Mouse (Mus musculus) limb, embryonic 14.5 days (tissue): ENCODE results near the gene Dusp5. TPM values are rescaled to one million over a fixed set of nuclear protein-coding genes. Genes with fewer than 3 reads are reported as not detected.
A peak's percentile ranks its signal among the peaks of the same experiment; 100 is the strongest.

Experiments used
- ATAC-seq: fragments of 200-750 bp; cut with Nextera tagmentation; 2 replicates; pipeline ENCODE4 v1.8.0; 2017; ENCODE audit warnings: low read depth, moderate number of reproducible peaks, moderate TSS enrichment; ENCODE audit not compliant: low FRiP score
- DNase-seq: peaks from one replicate; pipeline ENCODE4 v3.0.0-alpha.2; 2015; ENCODE audit warnings: low spot score
- H3K27ac ChIP-seq: fragments of 300-500 bp; sonication (generic); replicated peaks from 2 replicates; pipeline ENCODE4 v1.5.1; 2014; ENCODE audit warnings: low read depth, mild to moderate bottlenecking, low read length, moderate library complexity, mixed read lengths
- H3K27me3 ChIP-seq: fragments of 300-500 bp; sonication (generic); 2 replicates; pipeline ENCODE4 v1.6.1; 2014; ENCODE audit warnings: low read length, mixed read lengths; ENCODE audit not compliant: control insufficient read depth, insufficient read depth
- H3K36me3 ChIP-seq: fragments of 300-500 bp; sonication (generic); 2 replicates; pipeline ENCODE4 v1.6.1; 2014; ENCODE audit warnings: mild to moderate bottlenecking, low read length, moderate library complexity, mixed read lengths; ENCODE audit not compliant: control insufficient read depth, insufficient read depth
- H3K4me1 ChIP-seq: fragments of 300-500 bp; sonication (generic); 2 replicates; pipeline ENCODE4 v1.6.1; 2014; ENCODE audit warnings: antibody characterized with exemption, low read length, mixed read lengths; ENCODE audit not compliant: control insufficient read depth, insufficient read depth
- H3K4me2 ChIP-seq: fragments of 300-500 bp; sonication (generic); replicated peaks from 2 replicates; pipeline ENCODE4 v1.6.1; 2014; ENCODE audit warnings: low read depth, mild to moderate bottlenecking, low read length, moderate library complexity; ENCODE audit not compliant: severe bottlenecking
- H3K4me3 ChIP-seq: fragments of 300-500 bp; sonication (generic); replicated peaks from 2 replicates; pipeline ENCODE4 v1.5.1; 2014; ENCODE audit warnings: low read length
- H3K9ac ChIP-seq: fragments of 300-500 bp; sonication (generic); 2 replicates; pipeline ENCODE4 v1.6.1; 2014; ENCODE audit warnings: mild to moderate bottlenecking, low read depth, low read length, moderate library complexity; ENCODE audit not compliant: severe bottlenecking
- H3K9me3 ChIP-seq: fragments of 300-500 bp; sonication (generic); 2 replicates; pipeline ENCODE4 v1.6.1; 2016; ENCODE audit warnings: low read length; ENCODE audit not compliant: control insufficient read depth
- POLR2A ChIP-seq: fragments of 200-500 bp; IDR thresholded peaks from 2 replicates; pipeline ENCODE4 v1.8.0; 2012; ENCODE audit warnings: inconsistent platforms, mild to moderate bottlenecking, moderate library complexity, borderline replicate concordance; ENCODE audit not compliant: insufficient read depth, insufficient read length; ENCODE audit errors: extremely low read depth
- WGBS: fragments of 180-500 bp; shearing (Covaris S2); extraction: QIAGEN DNeasy Blood & Tissue Kit; methylation state at CpG from one replicate; pipeline ENCODE4 v1.1.7; 2014; 5-methylcytosine and 5-hydroxymethylcytosine counted together
- polyA plus RNA-seq, 2 experiments: library from polyadenylated mRNA; depleted of rRNA in 1 of 2; stranded (reverse) in 1 of 2; unstranded in 1 of 2; fragments of >200 nt; fragmentation: Nextera tagmentation in 1 of 2; extraction: Ambion mirVana in 1 of 2; gene quantifications; 2 replicates each; pipeline versions ENCODE4 v1.2.1 to v1.2.3; 2012 to 2014

Gene Dusp5
- polyA plus RNA-seq, 2 experiments = 1.9 to 2.2 TPM

GRCm38 (mm10) chr19:53552216-53552786, 23.4 kb downstream of the Dusp5 start:
- H3K9me3 ChIP-seq = no peaks in the 10 kb centered on the region
- DNase-seq (no peak), ATAC-seq (no peak)
- WGBS = 25% methylated on average over 10 of the region's 10 CpGs
- no peak overlapping the region for H3K4me2 ChIP-seq
- TF ChIP-seq POLR2A = no peak
- H3K4me3 ChIP-seq = no peak overlapping the region
- H3K4me1 ChIP-seq = peaks cover 6% of the 10 kb centered on the region
- H3K36me3 ChIP-seq = no peaks in the 10 kb centered on the region
- no peak overlapping the region for H3K9ac ChIP-seq
- no peaks in the 10 kb centered on the region for H3K27me3 ChIP-seq
- no peak overlapping the region for H3K27ac ChIP-seq

DNA sequence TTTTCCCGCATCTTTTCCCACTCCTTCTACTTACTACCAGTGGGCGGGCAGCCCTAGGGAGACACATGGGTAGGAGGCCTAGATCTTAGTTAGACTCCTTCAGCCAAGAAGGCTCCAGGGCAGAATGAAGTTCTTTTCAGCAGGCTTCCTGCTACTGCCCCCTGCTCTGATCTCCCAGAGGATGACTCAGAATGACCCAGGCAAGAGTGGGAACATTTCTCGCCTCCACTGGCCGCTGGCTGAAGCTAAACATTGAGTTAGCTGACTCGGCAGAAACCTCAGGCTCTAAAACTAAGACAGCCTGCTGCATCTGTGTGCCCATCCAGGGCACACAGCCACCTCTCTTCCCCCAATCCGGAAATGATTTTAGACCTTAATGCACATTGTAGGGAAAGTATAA, 23.9 kb downstream of the Dusp5 start:
- Histone ChIP-seq H3K4me1 (peaks cover 11% of the 10 kb centered on the region), H3K9me3 (no peaks in the 10 kb centered on the region), H3K9ac (0 out of 2 replicates have a peak overlapping the region, but pooled peaks have one; percentile 38), H3K4me3 (no peak overlapping the region), H3K27ac (no peak overlapping the region), H3K36me3 (no peaks in the 10 kb centered on the region), H3K4me2 (no peak overlapping the region), H3K27me3 (no peaks in the 10 kb centered on the region)
- ATAC-seq = no peak
- TF ChIP-seq POLR2A = no peak
- DNase-seq = no peak
- 48% methylated on average over 6 of the region's 6 CpGs for WGBS

- ATAC-seq (no peak), DNase-seq (no peak)
- Histone ChIP-seq H3K27ac (no peak overlapping the region), H3K36me3 (no peaks in the 10 kb centered on the region), H3K9me3 (no peaks in the 10 kb centered on the region), H3K9ac (no peak overlapping the region), H3K4me3 (no peak overlapping the region), H3K4me1 (peaks cover 11% of the 10 kb centered on the region), H3K4me2 (no peak overlapping the region), H3K27me3 (no peaks in the 10 kb centered on the region)
- TF ChIP-seq POLR2A = no peak
- 79% methylated on average over 11 of the region's 11 CpGs for WGBS
Measured at GRCm38 (mm10) chr19:53554402-53554801, 25.5 kb downstream of the Dusp5 start.

- no peak overlapping the region for H3K9ac ChIP-seq
- DNase-seq (no peak), ATAC-seq (no peak)
- H3K4me1 ChIP-seq = peaks cover 11% of the 10 kb centered on the region
- H3K4me3 ChIP-seq = no peak overlapping the region
- H3K27me3 ChIP-seq = no peaks in the 10 kb centered on the region
- no peak overlapping the region for H3K4me2 ChIP-seq
- TF ChIP-seq POLR2A = no peak
- H3K9me3 ChIP-seq = no peaks in the 10 kb centered on the region
- WGBS = 74% methylated on average over 5 of the region's 5 CpGs
- no peak overlapping the region for H3K27ac ChIP-seq
- H3K36me3 ChIP-seq = no peaks in the 10 kb centered on the region
Measured at GRCm38 (mm10) chr19:53554981-53555616, 26.2 kb downstream of the Dusp5 start.

- 29% methylated on average over 6 of the region's 6 CpGs for WGBS
- no peak for TF ChIP-seq POLR2A
- DNase-seq (no peak), ATAC-seq (no peak)
- H3K4me1 ChIP-seq = peaks cover 11% of the 10 kb centered on the region
- no peak overlapping the region for H3K9ac ChIP-seq
- no peaks in the 10 kb centered on the region for H3K36me3 ChIP-seq
- H3K4me3 ChIP-seq = peak overlapping the region; percentile 14
- peak overlapping the region; percentile 45 for H3K4me2 ChIP-seq
- H3K27ac ChIP-seq = no peak overlapping the region
- H3K27me3 ChIP-seq = no peaks in the 10 kb centered on the region
- no peaks in the 10 kb centered on the region for H3K9me3 ChIP-seq
Measured at GRCm38 (mm10) chr19:53556841-53557240, 27.9 kb downstream of the Dusp5 start.
